Mouse (Mus musculus) hindbrain, embryonic 13.5 days (tissue): Measurements from ENCODE around the gene Zfp697. TPM values are rescaled to one million over a fixed set of nuclear protein-coding genes. Genes with fewer than 3 reads are reported as not detected.
A peak's percentile ranks its signal among the peaks of the same experiment; 100 is the strongest.
"Not testable (repeated sequence)": the region's sequence is repeated elsewhere in the genome, so short reads cannot be mapped to it uniquely, and the experiment has no call there.

ENCODE experiments used
- ATAC-seq: fragments of 200-750 bp; cut with Nextera tagmentation; 2 replicates; pipeline ENCODE4 v1.8.0; 2017; ENCODE audit warnings: moderate TSS enrichment; ENCODE audit not compliant: low FRiP score
- H3K27ac ChIP-seq: fragments of 300-500 bp; sonication (generic); 2 replicates; pipeline ENCODE4 v1.5.1; 2015; ENCODE audit warnings: inconsistent platforms, mild to moderate bottlenecking, moderate library complexity
- H3K27me3 ChIP-seq: fragments of 300-500 bp; sonication (generic); 2 replicates; pipeline ENCODE4 v1.6.1; 2015; ENCODE audit warnings: mild to moderate bottlenecking, inconsistent platforms
- H3K36me3 ChIP-seq: fragments of 300-500 bp; sonication (generic); 2 replicates; pipeline ENCODE4 v1.6.1; 2015; ENCODE audit warnings: mild to moderate bottlenecking, inconsistent platforms
- H3K4me1 ChIP-seq: fragments of 300-500 bp; sonication (generic); replicated peaks from 2 replicates; pipeline ENCODE4 v1.6.1; 2015; ENCODE audit warnings: inconsistent platforms
- H3K4me2 ChIP-seq: fragments of 300-500 bp; sonication (generic); 2 replicates; pipeline ENCODE4 v1.6.1; 2015; ENCODE audit warnings: inconsistent platforms, mild to moderate bottlenecking, moderate library complexity
- H3K4me3 ChIP-seq: fragments of 300-500 bp; sonication (generic); 2 replicates; pipeline ENCODE4 v1.5.1; 2015; ENCODE audit warnings: mild to moderate bottlenecking, inconsistent platforms
- H3K9ac ChIP-seq: fragments of 300-500 bp; sonication (generic); 2 replicates; pipeline ENCODE4 v1.6.1; 2015; ENCODE audit warnings: mild to moderate bottlenecking, inconsistent platforms
- H3K9me3 ChIP-seq: fragments of 300-500 bp; sonication (generic); 2 replicates; pipeline ENCODE4 v1.6.1; 2016; ENCODE audit warnings: inconsistent platforms
- WGBS: fragments of 180-500 bp; shearing (Covaris S2); methylation state at CpG from one replicate; pipeline ENCODE4 v1.1.7; 2015; 5-methylcytosine and 5-hydroxymethylcytosine counted together
- polyA plus RNA-seq: library from polyadenylated mRNA; unstranded; fragments of >200 nt; fragmentation: Nextera tagmentation; extraction: Ambion mirVana; gene quantifications from 2 replicates; pipeline ENCODE4 v1.2.1, GENCODE M21; 2015

Gene Zfp697
- polyA plus RNA-seq, 1 experiment from 2014 or later = 16.6 TPM

- WGBS = 6% methylated on average over 17 of the region's 17 CpGs
- Histone ChIP-seq H3K9me3 (no peaks in the 10 kb centered on the region), H3K27ac (no peak overlapping the region), H3K4me3 (peak overlapping the region; percentile 51), H3K27me3 (peaks cover 40% of the 10 kb centered on the region), H3K9ac (peak overlapping the region; percentile 69), H3K36me3 (peaks cover 9% of the 10 kb centered on the region), H3K4me2 (peak overlapping the region; percentile 87), H3K4me1 (peaks cover 32% of the 10 kb centered on the region)
- no peak for ATAC-seq
Observed at GRCm38 (mm10) chr3:98428449-98428775, 46.2 kb downstream of the Zfp697 start.

GRCm38 (mm10) chr3:98428928-98429525 lies 46.8 kb downstream of the Zfp697 start:
- peaks cover 40% of the 10 kb centered on the region for H3K27me3 ChIP-seq
- no peak for ATAC-seq
- no peak overlapping the region; the same call in 1 of the 2 replicates for H3K4me2 ChIP-seq
- WGBS = 27% methylated on average over 8 of the region's 8 CpGs
- H3K4me1 ChIP-seq = peaks cover 32% of the 10 kb centered on the region
- no peaks in the 10 kb centered on the region for H3K9me3 ChIP-seq
- peaks cover 9% of the 10 kb centered on the region for H3K36me3 ChIP-seq
- no peak overlapping the region for H3K27ac ChIP-seq
- H3K9ac ChIP-seq = no peak overlapping the region
- peak overlapping the region; percentile 51; the same call in 1 of the 2 replicates for H3K4me3 ChIP-seq

GRCm38 (mm10) chr3:98434088-98434816 lies 52.0 kb downstream of the Zfp697 start:
- no peak overlapping the region for H3K4me2 ChIP-seq
- ATAC-seq = no peak
- 20% methylated on average over 1 of the region's 1 CpGs for WGBS

GRCm38 (mm10) chr3:98435030-98435429 lies 52.8 kb downstream of the Zfp697 start:
- no peak for ATAC-seq
- Histone ChIP-seq H3K9ac (no peak overlapping the region), H3K9me3 (no peaks in the 10 kb centered on the region), H3K27ac (no peak overlapping the region), H3K4me2 (no peak overlapping the region), H3K4me1 (no peaks in the 10 kb centered on the region), H3K36me3 (no peaks in the 10 kb centered on the region), H3K27me3 (no peaks in the 10 kb centered on the region), H3K4me3 (no peak overlapping the region)
- 82% methylated on average over 1 of the region's 1 CpGs for WGBS

More at GRCm38 (mm10) chr3:98434088-98434816, 52.0 kb downstream of the Zfp697 start:
- no peak overlapping the region for H3K27ac ChIP-seq
- H3K36me3 ChIP-seq = no peaks in the 10 kb centered on the region
- peaks cover 2% of the 10 kb centered on the region; the same call in 1 of the 2 replicates for H3K27me3 ChIP-seq
- no peaks in the 10 kb centered on the region for H3K9me3 ChIP-seq
- H3K4me3 ChIP-seq = no peak overlapping the region
- peaks cover 6% of the 10 kb centered on the region for H3K4me1 ChIP-seq
- no peak overlapping the region for H3K9ac ChIP-seq

- 47% methylated on average over 3 of the region's 3 CpGs for WGBS
- not testable (repeated sequence) for H3K4me1 ChIP-seq, H3K9me3 ChIP-seq, H3K4me2 ChIP-seq, ATAC-seq, H3K27ac ChIP-seq, H3K4me3 ChIP-seq, H3K9ac ChIP-seq, H3K27me3 ChIP-seq, H3K36me3 ChIP-seq
Observed at GRCm38 (mm10) chr3:98442245-98442644, 60.0 kb downstream of the Zfp697 start.

GRCm38 (mm10) chr3:98443149-98443779 lies 61.0 kb downstream of the Zfp697 start:
- H3K4me1 ChIP-seq, H3K36me3 ChIP-seq, H3K4me3 ChIP-seq, H3K9ac ChIP-seq, H3K27ac ChIP-seq, H3K27me3 ChIP-seq, H3K9me3 ChIP-seq, H3K4me2 ChIP-seq: not testable (repeated sequence)
- 8% methylated on average over 3 of the region's 3 CpGs for WGBS
- peak; percentile 57 for ATAC-seq

- WGBS = 86% methylated on average over 1 of the region's 1 CpGs
- ATAC-seq, H3K4me3 ChIP-seq: not testable (repeated sequence)
Observed at GRCm38 (mm10) chr3:98443924-98444323, 61.7 kb downstream of the Zfp697 start.

GRCm38 (mm10) chr3:98453786-98454185 lies 71.5 kb downstream of the Zfp697 start:
- H3K9ac ChIP-seq, H3K9me3 ChIP-seq, H3K4me3 ChIP-seq, ATAC-seq, H3K27ac ChIP-seq, H3K4me2 ChIP-seq, H3K36me3 ChIP-seq, H3K4me1 ChIP-seq, H3K27me3 ChIP-seq: not testable (repeated sequence)
- 67% methylated on average over 5 of the region's 5 CpGs for WGBS

More at GRCm38 (mm10) chr3:98443924-98444323, 61.7 kb downstream of the Zfp697 start:
- not testable (repeated sequence) for H3K9me3 ChIP-seq, H3K27me3 ChIP-seq, H3K4me1 ChIP-seq, H3K27ac ChIP-seq, H3K9ac ChIP-seq, H3K4me2 ChIP-seq, H3K36me3 ChIP-seq

GRCm38 (mm10) chr3:98457026-98457425 lies 74.8 kb downstream of the Zfp697 start, which contains the start of gene Gm4450:
Gene Gm4450, minus strand, starts transcription at chr3:98457126.
- not testable (repeated sequence) for ATAC-seq

GRCm38 (mm10) chr3:98469323-98469722 lies 87.1 kb downstream of the Zfp697 start:
- 100% methylated on average over 1 of the region's 2 CpGs for WGBS

More at GRCm38 (mm10) chr3:98457026-98457425, 74.8 kb downstream of the Zfp697 start, which contains the start of gene Gm4450:
- 100% methylated on average over 1 of the region's 1 CpGs for WGBS
- not testable (repeated sequence) for H3K4me3 ChIP-seq, H3K27me3 ChIP-seq, H3K4me2 ChIP-seq, H3K9me3 ChIP-seq, H3K27ac ChIP-seq, H3K36me3 ChIP-seq, H3K4me1 ChIP-seq, H3K9ac ChIP-seq

GRCm38 (mm10) chr3:98471057-98471456 lies 88.8 kb downstream of the Zfp697 start:
- H3K4me2 ChIP-seq = not testable (repeated sequence)

More at GRCm38 (mm10) chr3:98469323-98469722, 87.1 kb downstream of the Zfp697 start:
- not testable (repeated sequence) for H3K27me3 ChIP-seq, H3K4me2 ChIP-seq, H3K9ac ChIP-seq, H3K9me3 ChIP-seq, H3K27ac ChIP-seq, H3K36me3 ChIP-seq, H3K4me3 ChIP-seq, H3K4me1 ChIP-seq, ATAC-seq

GRCm38 (mm10) chr3:98471499-98471898 lies 89.2 kb downstream of the Zfp697 start:
- H3K4me3 ChIP-seq, H3K27me3 ChIP-seq, ATAC-seq, H3K4me1 ChIP-seq, H3K36me3 ChIP-seq, H3K27ac ChIP-seq, H3K9me3 ChIP-seq, H3K4me2 ChIP-seq, H3K9ac ChIP-seq: not testable (repeated sequence)

More at GRCm38 (mm10) chr3:98471057-98471456, 88.8 kb downstream of the Zfp697 start:
- not testable (repeated sequence) for H3K4me3 ChIP-seq, H3K36me3 ChIP-seq, H3K9ac ChIP-seq, H3K9me3 ChIP-seq, H3K27me3 ChIP-seq, ATAC-seq, H3K4me1 ChIP-seq, H3K27ac ChIP-seq
- no CpG with 5 or more reads among the region's 1 CpGs for WGBS
